Comparison of ENCODE assay signal across 10 mouse cellular contexts in the genomic region with DNA sequence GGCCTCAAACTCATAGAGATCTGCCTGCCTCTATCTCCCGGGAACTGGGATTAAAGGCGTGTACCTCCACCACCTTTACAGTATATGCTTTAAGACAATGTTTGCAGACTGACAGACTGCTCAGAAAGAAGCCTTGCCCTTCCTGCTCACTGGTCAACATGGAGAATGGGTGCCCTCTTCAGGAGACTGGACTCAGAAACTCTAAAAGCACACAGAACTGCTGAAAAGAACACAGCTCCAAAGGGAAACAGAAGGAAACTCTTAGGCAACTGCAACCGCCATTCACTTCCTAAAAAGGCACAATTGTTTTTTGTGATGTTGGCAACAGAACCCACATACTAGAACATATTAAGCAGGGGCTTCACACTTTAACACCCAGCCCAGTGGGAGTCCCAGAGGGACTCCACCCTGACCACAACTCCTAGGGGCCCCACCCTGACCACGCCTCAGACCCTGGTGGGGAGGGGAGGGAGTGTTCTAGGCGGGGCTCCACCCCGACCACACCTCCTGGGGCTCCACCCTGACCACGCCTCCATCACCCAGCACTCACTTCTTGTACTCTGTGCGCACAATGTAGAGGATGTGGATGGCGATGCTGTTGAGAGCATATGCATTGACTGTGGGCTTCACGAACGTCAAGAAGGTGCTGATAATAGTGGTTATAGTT. TPM values are rescaled to one million over a fixed set of nuclear protein-coding genes. Genes with fewer than 3 reads are reported as not detected.
DNase-seq lines count a peak whose midpoint lies in the region; ATAC-seq and TF ChIP-seq lines count a peak whose summit lies in the region.
"Had no signal": no experiment of that assay in that cellular context is flagged by ENCODE, and none has a peak within 500 bp of the region (broad histone marks: within the 10 kb centered on the region; RNA-seq: fewer than 3 reads in every experiment).

No protein-coding gene starts in this region.

- H3K9me3 ChIP-seq in kidney, embryonic 15.5 days (replicated peaks) = no peaks in the 10 kb centered on the region
- no peaks in the 10 kb centered on the region for H3K9me3 ChIP-seq in liver, embryonic 15.5 days (replicated peaks)
- H3K9me3 ChIP-seq in forebrain, embryonic 15.5 days = no peaks in the 10 kb centered on the region

- 0 out of 2 replicates have a peak, but pooled peaks cover 4% of the 10 kb centered on the region for H3K4me1 ChIP-seq in kidney, embryonic 15.5 days
- H3K4me1 ChIP-seq in bone marrow macrophage, adult 2 months (ENCODE audit: control insufficient read depth, insufficient read depth, low read length) = peaks cover 6% of the 10 kb centered on the region
- peaks cover 17% of the 10 kb centered on the region for H3K4me1 ChIP-seq in liver, embryonic 15.5 days (replicated peaks)
- H3K4me1 ChIP-seq in forebrain, embryonic 15.5 days = no peaks in the 10 kb centered on the region

- no peaks in the 10 kb centered on the region for H3K27me3 ChIP-seq in kidney, embryonic 15.5 days
- peaks cover 23% of the 10 kb centered on the region for H3K27me3 ChIP-seq in liver, embryonic 15.5 days
- H3K27me3 ChIP-seq in forebrain, embryonic 15.5 days = no peaks in the 10 kb centered on the region

- 32% methylated on average over 11 of the region's 11 CpGs for WGBS in kidney, embryonic 15.5 days
- 10% methylated on average over 11 of the region's 11 CpGs for WGBS in liver, embryonic 15.5 days (ENCODE audit: insufficient replicate concordance)
- WGBS in forebrain, embryonic 15.5 days = 31% methylated on average over 11 of the region's 11 CpGs

- TF ChIP-seq POLR2A in bone marrow macrophage, adult 2 months (IDR thresholded peaks at IDR 0.05; ENCODE audit: borderline replicate concordance, low read depth, low read length) = no peak

- DNase-seq in kidney, postnatal 10 days = no peak
- DNase-seq in spleen, postnatal 4 days (ENCODE audit: low spot score in 2 of 2) = peak; percentile 75 to 83
- DNase-seq in adrenal gland, postnatal 25 days = no peak
- DNase-seq in MN1 (ENCODE audit: low spot score) = no peak

- no peaks in the 10 kb centered on the region for H3K36me3 ChIP-seq in kidney, embryonic 15.5 days
- no peaks in the 10 kb centered on the region for H3K36me3 ChIP-seq in liver, embryonic 15.5 days (replicated peaks)
- H3K36me3 ChIP-seq in forebrain, embryonic 15.5 days = no peaks in the 10 kb centered on the region

- no peak overlapping the region for H3K4me2 ChIP-seq in kidney, embryonic 15.5 days
- H3K4me2 ChIP-seq in liver, embryonic 15.5 days = peak overlapping the region; percentile 39
- H3K4me2 ChIP-seq in forebrain, embryonic 15.5 days (replicated peaks) = no peak overlapping the region

- no peak overlapping the region for H3K9ac ChIP-seq in kidney, embryonic 15.5 days
- no peak overlapping the region for H3K9ac ChIP-seq in liver, embryonic 15.5 days
- no peak overlapping the region for H3K9ac ChIP-seq in forebrain, embryonic 15.5 days (replicated peaks)

- H3K27ac ChIP-seq in kidney, embryonic 15.5 days = no peak overlapping the region
- peak overlapping the region; percentile 46 for H3K27ac ChIP-seq in bone marrow macrophage, adult 2 months (ENCODE audit: insufficient read depth, low read depth, low read length)
- H3K27ac ChIP-seq in liver, embryonic 15.5 days (replicated peaks) = peak overlapping the region; percentile 45
- H3K27ac ChIP-seq in forebrain, embryonic 15.5 days (replicated peaks) = no peak overlapping the region

- ATAC-seq in kidney, embryonic 15.5 days (replicated peaks; ENCODE audit: low FRiP score) = peak; percentile 67
- peak; percentile 94 for ATAC-seq in liver, embryonic 15.5 days (ENCODE audit: insufficient read depth)
- ATAC-seq in forebrain, embryonic 15.5 days (replicated peaks) = no peak

- no peak for TF ChIP-seq CTCF in bone marrow macrophage, adult 2 months (IDR thresholded peaks at IDR 0.05; ENCODE audit: low read depth, low read length)

- H3K4me3 ChIP-seq in kidney, embryonic 15.5 days (replicated peaks) = no peak overlapping the region
- peak overlapping the region; percentile 21 for H3K4me3 ChIP-seq in bone marrow macrophage, adult 2 months (ENCODE audit: insufficient read depth, low read length)
- no peak overlapping the region for H3K4me3 ChIP-seq in liver, embryonic 15.5 days (replicated peaks)
- no peak overlapping the region for H3K4me3 ChIP-seq in forebrain, embryonic 15.5 days
- H3K4me3 ChIP-seq: myocyte had no signal

RNA-seq across cellular contexts. Expression of a gene that starts 22.7 kb away (rescaled TPM):
- polyA plus RNA-seq in kidney, embryonic 15.5 days (2015; fragmentation: Nextera tagmentation; extraction: Ambion mirVana) = 54.6 and 57.8 TPM in 2 replicates
- 10.8 and 15.5 TPM in 2 replicates for polyA plus RNA-seq in bone marrow macrophage, adult 2 months (2012; ENCODE audit: insufficient read depth, insufficient read length, missing spikeins)
- 9.0 and 10.2 TPM in 2 replicates for polyA plus RNA-seq in liver, embryonic 15.5 days (2015; fragmentation: Nextera tagmentation; extraction: Ambion mirVana)
- 88.4 and 91.1 TPM in 2 replicates for polyA plus RNA-seq in forebrain, embryonic 15.5 days (2015; fragmentation: Nextera tagmentation; extraction: Ambion mirVana)
- total RNA-seq in adrenal gland, postnatal 25 days (2021) = 36.2 and 36.3 TPM in 2 replicates

RNA-seq across cellular contexts. Expression of a gene that starts 24.0 kb away (rescaled TPM):
- polyA plus RNA-seq in kidney, embryonic 15.5 days (2015; fragmentation: Nextera tagmentation; extraction: Ambion mirVana) = 0.15 TPM in 1 of 2 replicates, not detected in the other
- not detected in 2 replicates for polyA plus RNA-seq in bone marrow macrophage, adult 2 months (2012; ENCODE audit: insufficient read depth, insufficient read length, missing spikeins)
- not detected in 2 replicates for polyA plus RNA-seq in liver, embryonic 15.5 days (2015; fragmentation: Nextera tagmentation; extraction: Ambion mirVana)
- not detected in 2 replicates for polyA plus RNA-seq in forebrain, embryonic 15.5 days (2015; fragmentation: Nextera tagmentation; extraction: Ambion mirVana)
- 0.38 and 0.70 TPM in 2 replicates for total RNA-seq in adrenal gland, postnatal 25 days (2021)
- polyA plus RNA-seq: embryonic facial prominence, embryonic 11.5 days; myocyte had no signal

RNA-seq across cellular contexts. Expression of a gene that starts 32.2 kb away (rescaled TPM):
- 150 and 165 TPM in 2 replicates for polyA plus RNA-seq in kidney, embryonic 15.5 days (2015; fragmentation: Nextera tagmentation; extraction: Ambion mirVana)
- polyA plus RNA-seq in bone marrow macrophage, adult 2 months (2012; ENCODE audit: insufficient read depth, insufficient read length, missing spikeins) = 18.1 and 19.6 TPM in 2 replicates
- 67.8 and 75.8 TPM in 2 replicates for polyA plus RNA-seq in liver, embryonic 15.5 days (2015; fragmentation: Nextera tagmentation; extraction: Ambion mirVana)
- polyA plus RNA-seq in forebrain, embryonic 15.5 days (2015; fragmentation: Nextera tagmentation; extraction: Ambion mirVana) = 162 and 175 TPM in 2 replicates
- 106 and 120 TPM in 2 replicates for total RNA-seq in adrenal gland, postnatal 25 days (2021)

RNA-seq across cellular contexts. Expression of a gene that starts 39.2 kb away (rescaled TPM):
- polyA plus RNA-seq in kidney, embryonic 15.5 days (2015; fragmentation: Nextera tagmentation; extraction: Ambion mirVana) = 55.3 and 56.7 TPM in 2 replicates
- 12.5 and 13.6 TPM in 2 replicates for polyA plus RNA-seq in bone marrow macrophage, adult 2 months (2012; ENCODE audit: insufficient read depth, insufficient read length, missing spikeins)
- polyA plus RNA-seq in liver, embryonic 15.5 days (2015; fragmentation: Nextera tagmentation; extraction: Ambion mirVana) = 15.4 and 17.0 TPM in 2 replicates
- 43.7 and 46.2 TPM in 2 replicates for polyA plus RNA-seq in forebrain, embryonic 15.5 days (2015; fragmentation: Nextera tagmentation; extraction: Ambion mirVana)
- total RNA-seq in adrenal gland, postnatal 25 days (2021) = 67.3 and 95.1 TPM in 2 replicates

RNA-seq across cellular contexts. Expression of a gene that starts 41.9 kb away (rescaled TPM):
- 0.87 and 1.3 TPM in 2 replicates for polyA plus RNA-seq in kidney, embryonic 15.5 days (2015; fragmentation: Nextera tagmentation; extraction: Ambion mirVana)
- polyA plus RNA-seq in bone marrow macrophage, adult 2 months (2012; ENCODE audit: insufficient read depth, insufficient read length, missing spikeins) = not detected in 2 replicates
- not detected in 2 replicates for polyA plus RNA-seq in liver, embryonic 15.5 days (2015; fragmentation: Nextera tagmentation; extraction: Ambion mirVana)
- polyA plus RNA-seq in forebrain, embryonic 15.5 days (2015; fragmentation: Nextera tagmentation; extraction: Ambion mirVana) = 0.45 and 0.55 TPM in 2 replicates
- 0.76 and 2.3 TPM in 2 replicates for total RNA-seq in adrenal gland, postnatal 25 days (2021)
- polyA plus RNA-seq: embryonic facial prominence, embryonic 11.5 days had no signal

Comparison
In these comparisons a context has a peak if more than half of its experiments do, and no peak if none do; other contexts are left out.
1. H3K27ac ChIP-seq: peak in bone marrow macrophage, adult 2 months (single experiment) and liver, embryonic 15.5 days (single experiment); none in kidney, embryonic 15.5 days (single experiment) and forebrain, embryonic 15.5 days (single experiment).
2. DNase-seq: peak in spleen, postnatal 4 days (2 of 2); none in kidney, postnatal 10 days (single experiment), adrenal gland, postnatal 25 days (single experiment) and MN1 (single experiment).